Mouse (Mus musculus): Measurements from ENCODE around the gene Elmo1. TPM values are rescaled to one million over a fixed set of nuclear protein-coding genes. Genes with fewer than 3 reads are reported as not detected.

The Elmo1 gene
- 48.3 and 49.5 TPM in 2 replicates for polyA plus RNA-seq (2014; fragmentation: Nextera tagmentation; extraction: Ambion mirVana)

- H3K27me3 ChIP-seq (ENCODE audit: control insufficient read depth, insufficient read depth, low read length): no peaks in the 10 kb centered on the region
- H3K9ac ChIP-seq (replicated peaks; ENCODE audit: low read depth, low read length): peak within 1 kb of the TSS; percentile 66
- H3K4me2 ChIP-seq (ENCODE audit: low read depth, low read length): peak within 1 kb of the TSS; percentile 97
- H3K4me1 ChIP-seq (ENCODE audit: control insufficient read depth, insufficient read depth, low read length): no peaks in the 10 kb centered on the region
- peak within 1 kb of the TSS; percentile 73 for H3K27ac ChIP-seq (ENCODE audit: low read depth, low read length)
- WGBS: under 1% methylated on average over 49 of the region's 49 CpGs
- no peaks in the 10 kb centered on the region for H3K9me3 ChIP-seq (ENCODE audit: control insufficient read depth, low read length)
- peak; percentile 82 for ATAC-seq (ENCODE audit: low read depth)
- no peaks in the 10 kb centered on the region for H3K36me3 ChIP-seq (ENCODE audit: control insufficient read depth, insufficient read depth, low read length)
- H3K4me3 ChIP-seq (ENCODE audit: low read depth, low read length): peak within 1 kb of the TSS; percentile 89
These were observed at the start of gene Elmo1 for GRCm38 (mm10) chr13:20090133-20090710. Elmo1 (plus strand) TSS chr13:20090596.

- 9% methylated on average over 2 of the region's 2 CpGs for WGBS
- H3K27me3 ChIP-seq (ENCODE audit: control insufficient read depth, insufficient read depth, low read length): no peaks in the 10 kb centered on the region
- H3K9me3 ChIP-seq (ENCODE audit: control insufficient read depth, low read length): no peaks in the 10 kb centered on the region
- H3K9ac ChIP-seq (replicated peaks; ENCODE audit: low read depth, low read length): no peak overlapping the region
- ATAC-seq (ENCODE audit: low read depth): peak; percentile 74; the same call in 1 of the 2 replicates
- H3K4me2 ChIP-seq (ENCODE audit: low read depth, low read length): no peak overlapping the region
- H3K4me1 ChIP-seq (ENCODE audit: control insufficient read depth, insufficient read depth, low read length): no peaks in the 10 kb centered on the region
- H3K36me3 ChIP-seq (ENCODE audit: control insufficient read depth, insufficient read depth, low read length): no peaks in the 10 kb centered on the region
- H3K27ac ChIP-seq (ENCODE audit: low read depth, low read length): no peak overlapping the region
- no peak overlapping the region for H3K4me3 ChIP-seq (ENCODE audit: low read depth, low read length)
These were observed 49.1 kb upstream of the Elmo1 start for GRCm38 (mm10) chr13:20041169-20041830.

DNA sequence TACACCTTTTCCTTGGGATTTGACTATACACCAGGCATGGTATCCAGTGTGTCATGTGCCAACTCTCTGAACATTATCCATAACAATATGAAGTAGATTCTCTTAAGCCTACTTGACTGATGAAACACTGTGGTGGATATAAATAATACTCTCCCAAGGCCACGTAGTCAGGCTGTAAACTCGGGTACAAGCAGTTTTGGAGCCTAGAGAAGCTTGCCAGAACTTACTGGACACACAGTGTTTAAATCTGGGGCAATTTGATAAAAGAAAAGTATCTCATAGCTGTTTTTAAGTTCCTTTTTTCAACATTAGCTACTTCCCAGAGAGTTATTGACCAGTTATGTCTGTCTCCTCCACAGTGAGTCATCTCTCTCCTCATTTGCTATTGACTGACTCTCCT lies 47.5 kb upstream of the Elmo1 start:
- WGBS: 90% methylated on average over 2 of the region's 2 CpGs
- no peaks in the 10 kb centered on the region for H3K4me1 ChIP-seq (ENCODE audit: control insufficient read depth, insufficient read depth, low read length)
- H3K27me3 ChIP-seq (ENCODE audit: control insufficient read depth, insufficient read depth, low read length): no peaks in the 10 kb centered on the region
- no peak overlapping the region for H3K27ac ChIP-seq (ENCODE audit: low read depth, low read length)
- no peak for ATAC-seq (ENCODE audit: low read depth)
- no peaks in the 10 kb centered on the region for H3K36me3 ChIP-seq (ENCODE audit: control insufficient read depth, insufficient read depth, low read length)
- H3K9me3 ChIP-seq (ENCODE audit: control insufficient read depth, low read length): no peaks in the 10 kb centered on the region
- H3K4me3 ChIP-seq (ENCODE audit: low read depth, low read length): no peak overlapping the region
- H3K9ac ChIP-seq (replicated peaks; ENCODE audit: low read depth, low read length): no peak overlapping the region
- no peak overlapping the region for H3K4me2 ChIP-seq (ENCODE audit: low read depth, low read length)

GRCm38 (mm10) chr13:20045350-20045749 lies 45.0 kb upstream of the Elmo1 start:
- H3K36me3 ChIP-seq (ENCODE audit: control insufficient read depth, insufficient read depth, low read length): no peaks in the 10 kb centered on the region
- 98% methylated on average over 2 of the region's 2 CpGs for WGBS
- no peak overlapping the region for H3K4me3 ChIP-seq (ENCODE audit: low read depth, low read length)
- no peak overlapping the region for H3K27ac ChIP-seq (ENCODE audit: low read depth, low read length)
- H3K4me2 ChIP-seq (ENCODE audit: low read depth, low read length): no peak overlapping the region
- no peak overlapping the region for H3K9ac ChIP-seq (replicated peaks; ENCODE audit: low read depth, low read length)
- no peak for ATAC-seq (ENCODE audit: low read depth)
- no peaks in the 10 kb centered on the region for H3K27me3 ChIP-seq (ENCODE audit: control insufficient read depth, insufficient read depth, low read length)
- no peaks in the 10 kb centered on the region for H3K4me1 ChIP-seq (ENCODE audit: control insufficient read depth, insufficient read depth, low read length)
- no peaks in the 10 kb centered on the region for H3K9me3 ChIP-seq (ENCODE audit: control insufficient read depth, low read length)

DNA sequence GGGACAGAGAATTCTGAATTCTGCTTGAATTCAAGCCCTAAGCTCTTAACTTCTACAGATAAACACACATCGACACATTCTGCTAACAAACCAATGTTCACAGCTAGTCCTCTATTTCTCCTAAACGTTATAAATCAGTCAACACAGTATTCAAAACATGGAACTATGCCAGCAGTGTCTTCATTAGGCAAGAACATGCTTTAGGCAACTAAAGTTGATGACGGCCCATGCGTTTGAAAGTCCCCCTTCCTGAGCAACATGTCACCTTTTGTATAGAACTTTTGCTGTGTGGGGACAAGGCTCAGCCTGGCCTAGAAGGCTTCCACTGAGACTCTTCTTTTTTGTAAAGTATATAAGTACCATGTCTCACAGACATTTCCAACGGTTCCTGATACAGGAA lies 44.6 kb upstream of the Elmo1 start:
- Histone ChIP-seq H3K27me3 (ENCODE audit: control insufficient read depth, insufficient read depth, low read length) (no peaks in the 10 kb centered on the region), H3K4me2 (ENCODE audit: low read depth, low read length) (no peak overlapping the region), H3K9ac (replicated peaks; ENCODE audit: low read depth, low read length) (no peak overlapping the region), H3K27ac (ENCODE audit: low read depth, low read length) (no peak overlapping the region), H3K36me3 (ENCODE audit: control insufficient read depth, insufficient read depth, low read length) (no peaks in the 10 kb centered on the region), H3K9me3 (ENCODE audit: control insufficient read depth, low read length) (no peaks in the 10 kb centered on the region), H3K4me3 (ENCODE audit: low read depth, low read length) (no peak overlapping the region), H3K4me1 (ENCODE audit: control insufficient read depth, insufficient read depth, low read length) (no peaks in the 10 kb centered on the region)
- ATAC-seq (ENCODE audit: low read depth): no peak
- WGBS: 64% methylated on average over 5 of the region's 5 CpGs

DNA sequence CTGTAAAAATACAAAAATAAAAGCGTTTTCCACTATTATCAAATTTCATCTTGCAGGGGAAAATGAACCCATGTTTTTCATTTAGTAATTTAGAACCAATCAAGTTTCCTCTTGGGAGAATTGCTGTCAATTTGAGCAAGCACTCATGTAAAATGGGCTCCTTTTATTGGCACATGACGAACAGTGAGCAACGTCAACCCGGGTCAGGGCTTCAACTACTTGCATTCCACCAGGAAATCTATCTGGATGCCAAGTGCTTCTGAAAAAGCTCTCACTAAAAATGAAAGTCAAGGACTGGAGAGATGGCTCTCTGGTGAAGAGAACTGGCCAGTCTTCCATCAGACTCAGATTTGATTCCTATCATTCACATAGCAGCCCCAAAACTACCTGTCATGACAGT lies 44.0 kb upstream of the Elmo1 start:
- H3K27ac ChIP-seq (ENCODE audit: low read depth, low read length): no peak overlapping the region
- H3K4me2 ChIP-seq (ENCODE audit: low read depth, low read length): no peak overlapping the region
- ATAC-seq (ENCODE audit: low read depth): no peak
- no peaks in the 10 kb centered on the region for H3K27me3 ChIP-seq (ENCODE audit: control insufficient read depth, insufficient read depth, low read length)
- H3K4me3 ChIP-seq (ENCODE audit: low read depth, low read length): no peak overlapping the region
- WGBS: 89% methylated on average over 4 of the region's 4 CpGs
- H3K9me3 ChIP-seq (ENCODE audit: control insufficient read depth, low read length): no peaks in the 10 kb centered on the region
- H3K4me1 ChIP-seq (ENCODE audit: control insufficient read depth, insufficient read depth, low read length): no peaks in the 10 kb centered on the region
- no peaks in the 10 kb centered on the region for H3K36me3 ChIP-seq (ENCODE audit: control insufficient read depth, insufficient read depth, low read length)
- H3K9ac ChIP-seq (replicated peaks; ENCODE audit: low read depth, low read length): no peak overlapping the region

DNA sequence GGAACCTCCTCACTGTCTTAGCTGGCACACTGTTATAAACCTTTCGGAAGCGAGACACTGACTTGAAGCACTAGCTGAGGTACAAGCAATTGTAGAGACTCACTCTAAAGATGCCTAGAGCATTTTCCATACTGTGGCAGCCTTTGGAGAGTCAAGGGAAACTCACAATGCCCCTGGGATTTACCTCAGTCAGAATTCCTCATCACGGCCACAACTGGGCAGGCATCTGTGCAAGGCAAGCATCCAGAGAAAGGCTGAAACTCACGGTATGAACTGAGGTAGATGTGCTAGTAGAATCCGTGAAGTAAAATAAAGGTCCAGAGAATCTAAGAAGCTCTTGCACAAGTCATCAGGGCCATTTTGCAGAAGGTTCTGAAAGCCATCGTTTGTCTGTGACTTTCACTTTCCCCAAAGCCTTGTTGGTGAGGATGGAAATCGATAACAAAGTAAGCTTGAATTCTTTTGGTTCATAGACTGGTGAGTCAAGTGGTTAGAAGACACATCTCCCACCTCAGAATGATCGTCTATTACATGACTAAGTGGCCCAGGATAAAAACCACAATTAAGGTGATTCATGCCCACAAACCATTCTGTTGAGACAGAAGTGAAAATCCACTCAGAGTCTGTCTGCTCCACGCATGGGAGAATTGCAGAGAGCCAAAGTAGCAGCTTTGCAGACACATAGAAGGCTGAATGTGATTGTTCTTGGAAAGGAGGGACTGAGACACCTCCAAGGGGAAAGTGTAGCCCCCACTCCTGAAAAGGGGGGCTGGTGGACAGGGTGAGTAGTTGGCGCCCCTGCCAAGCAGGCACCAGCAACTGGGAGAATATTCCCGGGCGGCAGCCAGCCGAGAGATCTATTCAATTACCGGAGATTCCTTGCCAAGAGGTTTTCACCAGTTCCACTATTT lies 42.2 kb upstream of the Elmo1 start:
- Histone ChIP-seq H3K27me3 (ENCODE audit: control insufficient read depth, insufficient read depth, low read length) (no peaks in the 10 kb centered on the region), H3K36me3 (ENCODE audit: control insufficient read depth, insufficient read depth, low read length) (no peaks in the 10 kb centered on the region), H3K9me3 (ENCODE audit: control insufficient read depth, low read length) (no peaks in the 10 kb centered on the region), H3K4me2 (ENCODE audit: low read depth, low read length) (no peak overlapping the region), H3K4me3 (ENCODE audit: low read depth, low read length) (no peak overlapping the region), H3K9ac (replicated peaks; ENCODE audit: low read depth, low read length) (no peak overlapping the region), H3K27ac (ENCODE audit: low read depth, low read length) (no peak overlapping the region), H3K4me1 (ENCODE audit: control insufficient read depth, insufficient read depth, low read length) (no peaks in the 10 kb centered on the region)
- WGBS: 67% methylated on average over 14 of the region's 14 CpGs
- ATAC-seq (ENCODE audit: low read depth): 0 out of 2 replicates have a peak, but pooled peaks have one; percentile 25

DNA sequence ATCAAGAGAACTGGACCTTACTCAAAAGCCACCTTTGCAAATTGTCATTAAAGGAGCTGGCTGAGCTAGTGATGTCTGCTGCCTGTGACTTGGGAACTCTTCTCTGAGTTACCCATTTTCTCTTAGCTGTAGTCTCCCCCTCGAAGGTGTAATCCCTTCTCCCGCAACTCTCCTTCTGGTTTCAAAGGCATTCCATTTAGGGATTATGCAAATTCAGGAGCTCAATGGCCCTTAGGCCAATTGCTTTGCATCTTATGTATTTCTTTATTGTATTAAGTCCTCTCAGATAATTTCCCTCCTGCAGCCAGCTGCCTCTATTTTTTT lies 41.6 kb upstream of the Elmo1 start:
- 0 out of 2 replicates have a peak, but pooled peaks have one; percentile 8 for ATAC-seq (ENCODE audit: low read depth)
- WGBS: 48% methylated on average over 2 of the region's 2 CpGs

DNA sequence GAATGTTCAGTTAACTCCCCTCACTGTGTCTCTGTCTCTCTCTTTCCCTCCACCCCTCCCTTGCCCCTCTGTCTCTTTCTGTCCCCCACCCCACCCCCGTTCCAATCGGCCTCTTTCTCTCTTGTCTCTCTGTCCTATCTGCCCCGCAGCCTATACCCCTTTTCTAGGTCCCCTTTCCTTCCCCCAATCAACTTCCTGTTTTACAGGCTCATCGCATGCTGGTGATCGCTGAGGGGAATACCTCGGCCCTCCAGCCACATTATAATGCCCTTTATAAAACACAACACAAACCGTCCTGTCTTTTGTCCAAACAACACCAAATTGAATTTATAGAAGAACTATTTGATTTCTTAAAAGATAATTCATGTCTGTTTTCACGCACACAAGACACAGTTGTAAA lies 40.7 kb upstream of the Elmo1 start:
- Histone ChIP-seq H3K9me3 (ENCODE audit: control insufficient read depth, low read length) (no peaks in the 10 kb centered on the region), H3K4me2 (ENCODE audit: low read depth, low read length) (no peak overlapping the region), H3K4me1 (ENCODE audit: control insufficient read depth, insufficient read depth, low read length) (no peaks in the 10 kb centered on the region), H3K4me3 (ENCODE audit: low read depth, low read length) (no peak overlapping the region), H3K27ac (ENCODE audit: low read depth, low read length) (no peak overlapping the region), H3K27me3 (ENCODE audit: control insufficient read depth, insufficient read depth, low read length) (no peaks in the 10 kb centered on the region), H3K9ac (replicated peaks; ENCODE audit: low read depth, low read length) (no peak overlapping the region), H3K36me3 (ENCODE audit: control insufficient read depth, insufficient read depth, low read length) (no peaks in the 10 kb centered on the region)
- no peak for ATAC-seq (ENCODE audit: low read depth)
- 81% methylated on average over 8 of the region's 8 CpGs for WGBS

More for the DNA sequence above, 41.6 kb upstream of the Elmo1 start:
- Histone ChIP-seq H3K27ac (ENCODE audit: low read depth, low read length) (no peak overlapping the region), H3K27me3 (ENCODE audit: control insufficient read depth, insufficient read depth, low read length) (no peaks in the 10 kb centered on the region), H3K36me3 (ENCODE audit: control insufficient read depth, insufficient read depth, low read length) (no peaks in the 10 kb centered on the region), H3K9me3 (ENCODE audit: control insufficient read depth, low read length) (no peaks in the 10 kb centered on the region), H3K4me1 (ENCODE audit: control insufficient read depth, insufficient read depth, low read length) (no peaks in the 10 kb centered on the region), H3K4me3 (ENCODE audit: low read depth, low read length) (no peak overlapping the region), H3K9ac (replicated peaks; ENCODE audit: low read depth, low read length) (no peak overlapping the region), H3K4me2 (ENCODE audit: low read depth, low read length) (no peak overlapping the region)
